Mouse (Mus musculus) forebrain, embryonic 15.5 days (tissue): Measurements from ENCODE around the gene Olfr1443. TPM values are rescaled to one million over a fixed set of nuclear protein-coding genes. Genes with fewer than 3 reads are reported as not detected.
"Not testable (repeated sequence)": the region's sequence is repeated elsewhere in the genome, so short reads cannot be mapped to it uniquely, and the experiment has no call there.

Source experiments
- ATAC-seq: fragments of 200-750 bp; cut with Nextera tagmentation; replicated peaks from 2 replicates; pipeline ENCODE4 v1.8.0; 2017; ENCODE audit warnings: mild to moderate bottlenecking, moderate TSS enrichment, moderate library complexity
- H3K27ac ChIP-seq: fragments of 300-500 bp; sonication (generic); replicated peaks from 2 replicates; pipeline ENCODE4 v1.5.1; 2015; ENCODE audit warnings: mild to moderate bottlenecking, inconsistent platforms
- H3K27me3 ChIP-seq: fragments of 300-500 bp; sonication (generic); 2 replicates; pipeline ENCODE4 v1.6.1; 2015; ENCODE audit warnings: inconsistent platforms
- H3K36me3 ChIP-seq: fragments of 300-500 bp; sonication (generic); 2 replicates; pipeline ENCODE4 v1.6.1; 2015; ENCODE audit warnings: mild to moderate bottlenecking, inconsistent platforms
- H3K4me1 ChIP-seq: fragments of 300-500 bp; sonication (generic); 2 replicates; pipeline ENCODE4 v1.6.1; 2015; ENCODE audit warnings: inconsistent platforms
- H3K4me2 ChIP-seq: fragments of 300-500 bp; sonication (generic); replicated peaks from 2 replicates; pipeline ENCODE4 v1.6.1; 2015; ENCODE audit warnings: mild to moderate bottlenecking, inconsistent platforms
- H3K4me3 ChIP-seq: fragments of 300-500 bp; sonication (generic); 2 replicates; pipeline ENCODE4 v1.5.1; 2015; ENCODE audit warnings: mild to moderate bottlenecking, inconsistent platforms
- H3K9ac ChIP-seq: fragments of 300-500 bp; sonication (generic); replicated peaks from 2 replicates; pipeline ENCODE4 v1.6.1; 2015; ENCODE audit warnings: mild to moderate bottlenecking, inconsistent platforms
- H3K9me3 ChIP-seq: fragments of 300-500 bp; sonication (generic); 2 replicates; pipeline ENCODE4 v1.6.1; 2016; ENCODE audit warnings: inconsistent platforms
- WGBS: fragments of 180-500 bp; shearing (Covaris S2); methylation state at CpG from one replicate; pipeline ENCODE4 v1.1.7; 2015; ENCODE audit warnings: mixed read lengths; 5-methylcytosine and 5-hydroxymethylcytosine counted together
- polyA plus RNA-seq: library from polyadenylated mRNA; unstranded; fragments of >200 nt; fragmentation: Nextera tagmentation; extraction: Ambion mirVana; gene quantifications from 2 replicates; pipeline ENCODE4 v1.2.1, GENCODE M21; 2015

Gene Olfr1443
- polyA plus RNA-seq, 1 experiment from 2014 or later: not detected

DNA sequence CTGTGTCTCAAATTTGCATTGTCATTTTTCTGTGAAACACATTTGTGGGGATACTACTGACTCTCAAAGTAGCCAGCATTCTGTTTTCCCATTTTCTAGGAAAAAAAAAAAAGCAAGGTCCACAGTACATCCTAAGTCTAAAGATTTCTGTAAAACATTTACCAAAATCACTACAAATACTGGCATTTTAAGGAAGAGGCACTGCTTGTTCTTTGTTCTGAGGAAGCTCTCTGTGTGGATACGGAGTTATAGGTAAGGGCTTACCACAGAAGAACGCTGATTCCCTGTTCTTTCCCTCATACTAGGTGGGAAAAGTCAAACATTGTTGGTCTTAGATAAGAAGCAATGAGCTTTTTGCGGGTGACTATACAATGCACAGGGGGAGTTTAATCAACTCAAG lies 17.7 kb downstream of the Olfr1443 start, which contains the start of gene Keg1:
Gene Keg1 (plus strand): TSS at position 197 of the 400 bp plus-strand sequence.
- WGBS: 92% methylated on average over 3 of the region's 3 CpGs
- no peak within 1 kb of the TSS for H3K9ac ChIP-seq
- ATAC-seq: no peak

DNA sequence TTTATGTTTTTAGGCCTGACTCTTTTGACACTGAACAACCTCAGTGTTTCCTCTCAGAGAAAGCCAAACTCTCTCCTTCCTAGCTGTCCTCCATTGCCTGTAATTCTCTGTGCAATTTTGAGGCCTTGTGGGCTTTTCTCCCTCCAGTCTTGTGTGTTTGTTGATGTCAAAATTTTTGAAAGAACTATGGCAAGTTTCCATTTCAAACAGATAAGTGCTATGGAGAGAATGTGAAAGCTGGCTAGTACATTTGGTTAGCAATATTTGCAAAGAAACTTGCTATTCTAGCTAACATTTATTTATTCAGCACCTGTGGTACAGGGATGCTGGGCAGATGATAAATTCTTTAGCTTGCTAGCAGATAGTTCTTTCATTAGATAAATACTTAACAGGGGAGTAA lies 18.3 kb downstream of the Olfr1443 start:
- ATAC-seq: no peak
- H3K4me3 ChIP-seq: no peak overlapping the region
- H3K9ac ChIP-seq: no peak overlapping the region
- no peaks in the 10 kb centered on the region for H3K36me3 ChIP-seq
- H3K9me3 ChIP-seq: no peaks in the 10 kb centered on the region
- no peaks in the 10 kb centered on the region for H3K27me3 ChIP-seq
- H3K27ac ChIP-seq: no peak overlapping the region
- H3K4me1 ChIP-seq: no peaks in the 10 kb centered on the region
- H3K4me2 ChIP-seq: no peak overlapping the region

More for the DNA sequence above, 17.7 kb downstream of the Olfr1443 start, which contains the start of gene Keg1:
- Histone ChIP-seq H3K9me3 (no peaks in the 10 kb centered on the region), H3K27ac (no peak within 1 kb of the TSS), H3K4me1 (no peaks in the 10 kb centered on the region), H3K4me2 (no peak within 1 kb of the TSS), H3K27me3 (no peaks in the 10 kb centered on the region), H3K4me3 (no peak within 1 kb of the TSS), H3K36me3 (no peaks in the 10 kb centered on the region)

DNA sequence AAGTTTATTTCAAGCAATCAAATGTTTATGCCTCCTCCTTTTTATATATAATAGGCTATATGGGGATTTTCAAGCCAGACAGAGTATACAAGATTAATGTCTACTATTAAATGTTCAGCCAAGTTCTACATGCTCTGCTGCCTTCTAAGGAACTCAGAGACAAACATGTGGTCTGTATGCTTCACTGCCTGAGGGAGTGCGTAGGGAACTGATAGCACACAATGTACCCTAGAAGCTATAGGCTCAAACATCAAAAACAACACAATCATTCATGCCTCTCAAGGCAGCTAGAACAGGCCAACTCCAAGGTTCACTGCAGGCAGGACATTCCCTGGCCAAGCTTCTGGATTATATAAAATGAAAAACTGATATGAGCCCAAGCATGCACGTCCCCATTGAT lies 30.5 kb downstream of the Olfr1443 start:
- no peak for ATAC-seq
- Histone ChIP-seq H3K27me3 (no peaks in the 10 kb centered on the region), H3K9me3 (no peaks in the 10 kb centered on the region), H3K36me3 (no peaks in the 10 kb centered on the region), H3K4me2 (no peak overlapping the region), H3K4me3 (no peak overlapping the region), H3K4me1 (no peaks in the 10 kb centered on the region), H3K27ac (no peak overlapping the region), H3K9ac (no peak overlapping the region)
- 91% methylated on average over 2 of the region's 2 CpGs for WGBS

DNA sequence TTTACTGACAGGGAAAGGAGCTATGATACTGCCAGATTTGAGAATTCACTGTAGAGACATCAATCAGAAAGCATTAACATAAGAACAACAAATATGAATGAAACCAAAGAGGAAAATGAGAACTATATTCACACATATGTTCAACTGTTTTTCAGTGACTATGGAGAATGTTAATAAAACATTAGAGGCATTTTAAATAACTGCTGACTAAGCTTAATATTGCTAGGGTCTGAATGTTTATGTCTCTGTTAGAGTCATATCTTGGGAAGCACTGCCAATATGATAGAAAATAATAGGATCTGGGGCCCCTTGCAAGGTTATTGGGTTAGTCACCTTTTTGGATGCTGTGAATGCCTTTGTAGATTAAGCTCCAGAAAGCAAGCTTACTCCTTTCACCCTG lies 31.1 kb downstream of the Olfr1443 start:
- no peaks in the 10 kb centered on the region for H3K4me1 ChIP-seq

GRCm38 (mm10) chr19:12719189-12719588 lies 41.3 kb downstream of the Olfr1443 start:
- H3K4me3 ChIP-seq: no peak overlapping the region
- H3K9ac ChIP-seq: no peak overlapping the region
- H3K27ac ChIP-seq: no peak overlapping the region
- WGBS: 91% methylated on average over 6 of the region's 6 CpGs
- no peaks in the 10 kb centered on the region for H3K4me1 ChIP-seq
- H3K4me2 ChIP-seq: no peak overlapping the region
- H3K9me3 ChIP-seq: no peaks in the 10 kb centered on the region
- no peak for ATAC-seq
- H3K27me3 ChIP-seq: no peaks in the 10 kb centered on the region
- H3K36me3 ChIP-seq: no peaks in the 10 kb centered on the region

More for the DNA sequence above, 31.1 kb downstream of the Olfr1443 start:
- H3K27ac ChIP-seq: no peak overlapping the region
- H3K27me3 ChIP-seq: no peaks in the 10 kb centered on the region
- H3K4me2 ChIP-seq: no peak overlapping the region
- H3K36me3 ChIP-seq: no peaks in the 10 kb centered on the region
- ATAC-seq: no peak
- H3K4me3 ChIP-seq: no peak overlapping the region
- H3K9ac ChIP-seq: no peak overlapping the region
- H3K9me3 ChIP-seq: no peaks in the 10 kb centered on the region

DNA sequence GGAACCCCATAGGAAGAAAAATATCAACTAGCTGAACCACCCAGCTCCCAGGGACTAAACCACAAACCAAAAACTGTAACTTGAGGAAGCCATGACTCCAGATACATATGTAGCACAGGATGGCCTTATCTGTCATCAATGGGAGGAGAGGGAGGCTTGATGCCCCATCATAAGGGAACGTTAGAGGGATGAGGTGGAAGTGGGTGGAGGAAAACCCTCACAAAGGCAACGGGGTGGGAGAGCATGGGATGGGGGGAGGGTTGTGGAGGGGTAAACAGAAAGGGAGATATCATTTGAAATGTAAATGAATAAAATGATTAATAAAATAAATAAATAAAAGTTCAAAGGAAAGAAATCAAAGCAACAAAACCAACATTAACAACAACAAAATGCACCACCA lies 42.6 kb downstream of the Olfr1443 start:
- no peak overlapping the region for H3K27ac ChIP-seq
- ATAC-seq: no peak

DNA sequence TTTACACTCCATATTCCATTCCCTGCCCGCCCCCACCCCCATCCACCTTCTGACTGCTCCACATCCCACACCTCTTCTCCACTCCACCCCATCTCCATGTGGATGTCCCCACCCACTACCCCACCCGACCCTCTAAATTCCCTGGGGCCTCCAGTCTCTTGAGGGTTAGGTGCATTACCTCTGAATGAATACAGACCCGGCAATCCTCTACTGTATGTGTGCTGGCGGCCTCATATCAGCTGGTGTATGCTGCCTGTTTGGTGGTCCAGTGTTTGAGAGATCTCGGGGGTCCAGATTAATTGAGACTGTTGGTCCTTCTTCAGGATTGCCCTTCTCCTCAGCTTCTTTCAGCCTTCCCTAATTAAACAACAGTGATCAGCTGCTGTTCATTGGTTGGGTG lies 43.0 kb downstream of the Olfr1443 start:
- ATAC-seq, H3K9me3 ChIP-seq, H3K27ac ChIP-seq, H3K4me3 ChIP-seq, H3K9ac ChIP-seq, H3K4me1 ChIP-seq, H3K36me3 ChIP-seq, H3K4me2 ChIP-seq, H3K27me3 ChIP-seq: not testable (repeated sequence)
- WGBS: 88% methylated on average over 5 of the region's 5 CpGs

More for the DNA sequence above, 42.6 kb downstream of the Olfr1443 start:
- Histone ChIP-seq H3K36me3 (no peaks in the 10 kb centered on the region), H3K9me3 (no peaks in the 10 kb centered on the region), H3K4me1 (no peaks in the 10 kb centered on the region), H3K9ac (no peak overlapping the region), H3K27me3 (no peaks in the 10 kb centered on the region), H3K4me3 (no peak overlapping the region), H3K4me2 (no peak overlapping the region)
- 74% methylated on average over 2 of the region's 2 CpGs for WGBS

- not testable (repeated sequence) for H3K9ac ChIP-seq, H3K9me3 ChIP-seq, H3K27ac ChIP-seq, H3K4me3 ChIP-seq, H3K4me2 ChIP-seq, H3K36me3 ChIP-seq, H3K27me3 ChIP-seq, ATAC-seq, H3K4me1 ChIP-seq
- 92% methylated on average over 7 of the region's 7 CpGs for WGBS
These were observed 43.7 kb downstream of the Olfr1443 start for GRCm38 (mm10) chr19:12721596-12721995.

- Histone ChIP-seq H3K4me1 (no peaks in the 10 kb centered on the region), H3K27me3 (no peaks in the 10 kb centered on the region), H3K36me3 (no peaks in the 10 kb centered on the region), H3K4me2 (no peak overlapping the region), H3K27ac (no peak overlapping the region), H3K9me3 (no peaks in the 10 kb centered on the region), H3K9ac (no peak overlapping the region), H3K4me3 (no peak overlapping the region)
- ATAC-seq: no peak
- 85% methylated on average over 2 of the region's 3 CpGs for WGBS
These were observed 44.4 kb downstream of the Olfr1443 start for GRCm38 (mm10) chr19:12722308-12722707.

DNA sequence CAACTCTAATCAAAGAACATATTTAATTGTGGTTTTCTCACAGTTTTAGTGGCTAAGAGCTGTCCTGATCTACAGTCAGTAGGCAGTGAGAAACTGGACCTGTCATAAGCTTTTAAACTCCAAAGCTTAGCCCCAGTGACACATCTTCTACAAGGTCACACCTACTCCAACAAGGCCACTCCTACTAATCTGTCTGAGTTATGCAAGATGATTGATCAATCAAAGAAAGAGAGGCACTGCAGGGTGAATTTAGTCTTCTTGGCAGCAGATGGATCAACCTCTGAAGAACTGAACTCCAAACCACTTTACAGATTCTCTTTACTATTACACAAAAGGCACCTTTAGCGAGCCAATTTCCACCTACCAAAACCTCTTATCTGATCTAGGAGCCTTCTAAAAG lies 47.9 kb downstream of the Olfr1443 start:
- no peaks in the 10 kb centered on the region for H3K9me3 ChIP-seq
- 67% methylated on average over 1 of the region's 1 CpGs for WGBS

GRCm38 (mm10) chr19:12731036-12731435 lies 53.1 kb downstream of the Olfr1443 start:
- H3K27me3 ChIP-seq: no peaks in the 10 kb centered on the region
- ATAC-seq: no peak
- H3K4me3 ChIP-seq: no peak overlapping the region
- 63% methylated on average over 1 of the region's 1 CpGs for whole genome bisulfite sequencing
- H3K4me2 ChIP-seq: no peak overlapping the region
- H3K27ac ChIP-seq: no peak overlapping the region
- H3K4me1 ChIP-seq: no peaks in the 10 kb centered on the region
- no peak overlapping the region for H3K9ac ChIP-seq
- no peaks in the 10 kb centered on the region for H3K36me3 ChIP-seq
- H3K9me3 ChIP-seq: no peaks in the 10 kb centered on the region

More for the DNA sequence above, 47.9 kb downstream of the Olfr1443 start:
- no peaks in the 10 kb centered on the region for H3K36me3 ChIP-seq
- H3K4me2 ChIP-seq: no peak overlapping the region
- no peak overlapping the region for H3K4me3 ChIP-seq
- H3K9ac ChIP-seq: no peak overlapping the region
- no peak for ATAC-seq
- no peaks in the 10 kb centered on the region for H3K27me3 ChIP-seq
- H3K27ac ChIP-seq: no peak overlapping the region
- H3K4me1 ChIP-seq: no peaks in the 10 kb centered on the region

GRCm38 (mm10) chr19:12731950-12732349 lies 54.0 kb downstream of the Olfr1443 start:
- Histone ChIP-seq H3K4me1 (no peaks in the 10 kb centered on the region), H3K9ac (no peak overlapping the region), H3K4me2 (no peak overlapping the region), H3K27ac (no peak overlapping the region), H3K36me3 (no peaks in the 10 kb centered on the region), H3K9me3 (no peaks in the 10 kb centered on the region), H3K27me3 (no peaks in the 10 kb centered on the region), H3K4me3 (no peak overlapping the region)
- ATAC-seq: no peak
- 88% methylated on average over 2 of the region's 2 CpGs for WGBS
